Mouse (Mus musculus) bone marrow, adult 2 months (tissue): ENCODE results near the gene Anks1b.

Experiments
- CTCF ChIP-seq: fragments of 200-500 bp; IDR thresholded peaks from 2 replicates; pipeline ENCODE4 v1.5.1; 2011; ENCODE audit warnings: low read length, control low read depth; ENCODE audit not compliant: control insufficient read depth, insufficient read depth
- POLR2A ChIP-seq: fragments of 200-500 bp; IDR thresholded peaks from 2 replicates; pipeline ENCODE4 v1.6.1; 2011; ENCODE audit warnings: low read depth, mild to moderate bottlenecking, control low read depth, low read length, borderline replicate concordance; ENCODE audit not compliant: control insufficient read depth

- no peak for TF ChIP-seq CTCF
- TF ChIP-seq POLR2A, result no peak
These were observed 686 bp upstream of the Anks1b start for GRCm38 (mm10) chr10:89872501-89873145.
